Mouse (Mus musculus) right cerebral cortex, postnatal 14 days (tissue): ENCODE results near the gene 4933430I17Rik.

Source experiments
- DNase-seq: peaks from one replicate; pipeline ENCODE4 v3.0.0; 2022

4933430I17Rik gene

DNA sequence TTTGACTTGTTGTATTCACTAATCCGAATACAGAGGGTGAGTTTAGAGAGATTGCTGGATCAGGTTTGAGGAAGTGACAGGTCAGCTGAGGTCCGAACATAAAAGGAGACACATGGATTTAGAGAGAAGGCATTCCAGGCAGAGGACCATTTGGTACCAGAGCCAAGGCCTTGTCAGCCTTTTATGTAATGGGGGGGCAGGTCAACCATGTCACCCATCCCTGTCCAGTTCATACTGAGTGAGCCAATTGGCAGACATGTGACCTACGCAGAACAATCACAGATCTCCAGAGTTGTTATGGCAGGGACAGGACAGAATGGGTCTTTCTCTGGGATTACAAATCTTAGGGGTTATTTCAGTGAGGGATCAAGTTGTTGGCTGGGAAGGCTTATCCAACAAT lies 19.2 kb upstream of the 4933430I17Rik start:
- DNase-seq: no peak

DNA sequence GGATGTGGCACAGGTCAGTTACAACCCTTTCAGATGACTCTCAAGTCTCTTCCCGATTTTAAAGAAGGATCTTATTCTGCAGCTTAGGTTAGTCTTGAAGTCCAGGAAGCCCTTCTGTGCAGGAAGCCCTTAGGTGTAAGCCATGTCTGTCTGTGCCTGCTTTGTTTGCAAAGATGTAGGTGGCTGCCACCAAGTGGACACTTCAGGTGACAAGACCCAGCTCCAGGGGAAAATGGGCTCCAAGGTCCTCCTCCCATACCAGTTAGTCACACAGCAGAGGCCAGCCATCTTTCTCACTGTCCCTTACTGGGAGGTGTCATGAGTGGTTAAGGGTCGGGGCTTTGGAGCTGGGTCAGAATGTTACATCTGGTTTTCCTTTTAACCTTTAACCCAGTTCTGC lies 18.4 kb upstream of the 4933430I17Rik start:
- DNase-seq: no peak

DNA sequence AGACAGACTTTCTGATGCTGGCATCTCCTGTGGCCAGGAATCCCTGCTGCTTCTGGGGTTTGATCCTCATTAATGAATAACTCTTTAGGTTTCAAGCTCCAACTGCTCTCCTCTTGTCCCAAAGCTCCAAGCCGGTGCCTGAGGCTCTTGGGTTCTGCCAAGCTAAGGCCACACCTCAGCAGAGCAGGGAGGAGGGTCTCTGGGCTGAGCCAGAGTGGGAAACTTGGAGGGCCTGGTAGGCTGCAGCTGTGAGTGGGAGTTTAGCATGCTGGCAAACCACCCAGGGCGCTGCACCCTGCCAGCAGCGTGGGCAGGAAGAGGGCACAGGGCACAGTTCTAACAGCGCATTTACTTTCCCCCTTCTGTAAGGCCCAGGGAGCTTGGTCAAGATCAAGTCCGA lies 16.3 kb upstream of the 4933430I17Rik start:
- DNase-seq: no peak

DNA sequence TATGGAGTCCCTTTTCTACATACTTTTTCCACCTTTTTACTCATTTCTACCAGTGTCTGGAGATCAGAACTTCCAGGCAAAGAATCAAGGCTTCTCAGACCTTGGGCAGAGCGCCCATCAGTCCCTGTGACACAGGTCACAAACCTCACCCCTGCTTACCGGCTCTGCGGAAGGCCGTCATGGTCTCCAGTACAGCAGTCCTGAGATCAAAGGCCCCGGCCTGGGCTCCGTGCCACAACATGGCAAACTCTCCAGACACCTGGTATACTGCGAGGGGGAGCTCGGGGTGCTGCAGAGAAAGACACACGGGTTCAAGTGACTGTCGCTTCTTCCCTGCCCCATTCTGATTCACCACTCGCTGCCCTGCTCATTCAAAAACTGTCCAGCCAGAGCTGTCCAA lies 15.2 kb upstream of the 4933430I17Rik start:
- DNase-seq: no peak

DNA sequence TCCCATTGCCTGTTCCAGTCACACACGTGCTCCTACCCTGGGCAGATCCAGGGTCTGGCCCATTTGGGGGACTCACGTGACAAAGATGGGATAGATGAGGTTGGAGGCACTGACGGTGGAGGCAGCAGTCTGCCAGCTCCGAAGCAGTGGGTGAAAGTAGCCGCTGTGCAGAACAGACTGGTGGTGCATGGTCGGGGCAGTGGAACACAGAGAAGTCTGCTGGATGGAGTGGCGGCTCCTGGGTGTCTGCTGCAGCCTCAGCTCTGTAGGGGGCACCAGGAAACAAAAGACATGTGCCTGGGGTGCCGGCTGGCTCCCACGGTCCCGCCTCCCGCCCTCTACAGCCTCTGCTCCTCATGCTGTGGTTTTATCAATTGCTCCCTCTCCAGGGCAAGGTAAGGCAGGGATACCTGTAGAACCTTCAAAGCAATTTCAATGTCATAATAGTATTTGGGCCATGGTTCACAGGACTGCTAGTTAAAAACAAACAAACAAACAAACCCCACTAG lies 11.1 kb upstream of the 4933430I17Rik start:
- no peak for DNase-seq

DNA sequence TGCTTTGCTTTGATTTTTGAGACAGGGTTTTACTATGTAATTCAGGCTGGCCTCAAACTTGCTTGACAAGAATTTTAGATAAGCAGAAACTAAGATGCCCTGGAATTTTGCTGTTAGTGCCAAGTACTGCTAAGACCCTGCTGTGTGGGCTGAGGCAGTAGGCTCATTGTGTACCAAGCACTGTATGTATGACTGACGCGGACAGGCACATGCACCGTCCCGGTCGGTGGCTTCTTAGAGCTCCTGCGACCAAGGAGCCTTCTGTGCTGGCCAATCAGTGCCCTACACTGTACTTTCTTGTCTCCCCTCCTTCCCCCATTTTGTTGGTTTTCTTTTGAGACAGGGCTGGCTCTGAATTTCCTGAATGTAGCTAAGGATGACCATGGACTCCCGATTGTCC lies 10.2 kb upstream of the 4933430I17Rik start:
- DNase-seq: no peak

DNA sequence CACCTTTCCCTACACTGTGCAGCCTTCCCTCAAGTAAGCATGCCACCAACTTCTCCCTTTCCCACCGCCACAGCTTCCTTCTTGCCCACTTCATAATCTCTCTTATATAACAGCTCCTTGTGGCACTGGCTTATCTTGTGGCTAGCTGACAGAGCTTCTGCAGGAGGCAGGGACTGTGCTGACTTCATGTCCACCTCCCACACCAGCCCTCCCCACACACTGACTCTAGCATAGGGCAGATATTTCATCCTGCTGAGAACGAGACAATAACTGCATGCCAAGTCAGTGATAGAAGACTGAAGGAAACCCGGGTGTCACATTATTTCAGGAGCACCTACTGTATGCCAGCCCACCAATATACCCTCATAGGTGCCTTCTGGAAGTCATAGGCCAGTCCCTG lies 9.7 kb upstream of the 4933430I17Rik start:
- no peak for DNase-seq

DNA sequence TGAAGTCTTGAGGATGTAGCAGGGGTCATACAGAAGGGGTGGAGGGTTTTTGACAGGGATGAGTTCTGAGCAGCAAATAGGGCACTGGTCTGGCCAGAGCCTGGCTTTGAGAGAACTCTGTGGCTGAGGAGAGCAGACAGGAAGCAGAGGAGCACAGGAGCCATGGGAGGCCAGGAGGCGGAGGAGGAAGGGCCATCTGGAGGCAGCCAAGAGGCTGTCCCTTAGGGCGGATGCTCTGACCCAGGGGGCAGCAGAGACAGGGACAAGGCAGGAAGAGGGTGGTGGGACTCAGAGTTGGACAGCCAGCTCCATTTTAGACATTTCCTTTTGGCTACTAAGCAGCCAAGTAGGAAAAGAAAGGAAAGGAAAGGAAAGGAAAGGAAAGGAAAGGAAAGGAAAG lies 9.1 kb upstream of the 4933430I17Rik start:
- DNase-seq: no peak

DNA sequence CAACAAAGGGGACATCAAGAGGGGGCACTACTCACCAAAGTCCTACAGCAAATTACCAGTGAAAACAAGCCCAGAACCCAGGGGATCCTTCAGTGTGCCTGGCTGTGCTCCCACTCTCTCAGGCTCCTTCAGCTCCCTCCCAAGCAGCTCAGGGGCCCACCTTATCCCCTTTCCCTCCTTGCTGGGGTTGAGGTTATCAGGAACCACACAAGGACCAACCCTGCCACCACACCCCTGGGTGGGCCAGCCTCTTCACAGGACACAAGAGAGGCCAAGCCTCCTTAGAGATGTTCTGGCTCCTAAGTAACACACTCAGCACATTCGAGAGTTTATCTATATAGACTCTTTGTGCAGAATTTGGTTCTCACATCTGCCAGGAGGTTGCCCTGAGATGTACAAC lies 8.6 kb upstream of the 4933430I17Rik start:
- DNase-seq: no peak

DNA sequence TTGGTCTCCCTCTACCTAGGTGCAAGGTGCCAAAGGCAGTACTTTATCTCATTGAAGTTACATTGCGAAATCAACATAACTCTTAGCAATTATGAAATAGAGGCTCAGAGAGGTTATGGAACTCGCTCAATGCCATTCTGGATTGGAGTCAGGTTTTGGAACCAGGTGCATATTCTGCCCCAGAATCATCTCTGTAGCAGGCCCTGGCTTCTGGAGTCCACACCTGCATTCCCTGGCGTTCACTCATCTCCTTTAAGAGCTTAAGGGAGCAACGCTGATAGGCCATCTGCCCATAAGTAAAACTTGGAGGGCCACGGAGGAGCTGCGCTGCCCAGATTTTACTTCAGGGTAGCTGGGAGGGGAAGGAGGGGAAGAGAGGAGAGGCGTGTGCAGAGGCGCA lies 8.1 kb upstream of the 4933430I17Rik start:
- DNase-seq: no peak

DNA sequence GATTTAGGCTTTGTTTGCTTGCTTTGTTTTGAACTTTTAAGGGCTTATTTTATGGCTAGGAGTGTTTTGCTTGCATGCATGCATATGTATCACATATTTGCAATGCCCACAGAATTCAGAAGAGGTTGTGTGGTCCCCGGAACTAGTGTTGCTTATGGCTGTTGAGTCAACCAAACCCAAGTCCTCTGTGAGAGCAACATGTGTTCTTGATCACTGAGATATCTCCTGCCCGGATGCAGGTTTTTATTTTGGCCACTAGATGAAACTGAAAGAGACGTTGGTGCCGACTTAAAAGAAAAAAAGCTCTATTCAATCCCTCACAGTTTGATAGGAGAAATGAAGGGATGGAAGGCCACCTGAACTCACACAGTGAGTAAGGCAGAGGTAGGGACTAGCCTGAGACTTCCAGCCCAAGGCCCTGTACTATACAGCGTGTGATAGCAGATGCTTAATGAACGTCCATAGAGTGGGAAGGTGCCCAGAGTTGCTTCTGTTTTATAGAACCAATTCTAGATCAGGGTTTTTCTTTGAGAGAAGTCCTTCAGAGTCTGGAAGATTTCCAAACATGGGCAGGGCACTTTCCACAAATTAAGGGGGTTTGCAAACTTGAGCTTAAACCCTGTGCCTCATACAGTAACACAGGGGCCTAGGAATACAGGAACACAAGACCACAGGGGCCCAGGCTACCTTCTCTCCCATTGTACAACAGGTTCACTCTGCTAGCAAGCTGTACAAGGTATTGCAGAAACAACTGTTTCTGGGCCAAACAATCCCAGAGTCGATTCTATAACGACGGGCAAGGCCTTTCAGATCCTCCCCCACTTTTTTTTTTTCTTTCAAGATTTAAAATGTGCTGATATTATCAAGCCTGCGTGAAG lies 7.4 kb upstream of the 4933430I17Rik start:
- no peak for DNase-seq

DNA sequence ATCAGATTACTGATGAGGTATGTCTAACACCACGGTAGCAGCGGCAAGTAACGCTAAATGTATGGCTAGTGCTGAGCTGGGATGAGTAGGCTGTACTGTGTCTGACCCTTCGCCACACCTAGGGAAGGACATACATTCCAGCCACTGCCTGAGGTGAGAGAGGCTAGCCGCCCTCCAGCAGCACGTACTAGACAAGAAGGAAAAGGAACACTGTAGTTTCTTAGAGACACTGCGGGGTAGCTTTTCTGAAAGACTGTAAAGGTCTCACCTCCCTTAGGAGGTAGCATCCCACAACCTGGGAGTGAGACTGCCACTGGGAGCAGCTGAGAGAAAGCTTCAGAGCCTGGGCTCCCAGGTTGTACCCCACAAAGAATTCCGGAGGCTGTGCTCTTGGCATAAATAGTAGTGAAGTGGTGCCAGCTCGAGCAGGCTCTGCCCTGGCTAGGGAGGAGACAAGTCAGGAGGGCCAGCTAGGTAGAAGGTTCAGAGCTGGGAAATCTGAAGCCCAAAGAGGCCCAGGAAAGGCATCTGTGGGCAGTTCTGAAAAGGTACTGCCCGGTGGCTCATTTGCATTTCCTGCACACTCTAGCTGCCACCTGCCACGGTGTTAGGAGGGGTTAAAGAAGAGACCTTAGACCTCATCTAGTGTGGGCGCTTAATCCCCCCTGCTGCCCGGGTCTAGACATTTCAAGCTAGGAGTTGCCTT lies 6.6 kb upstream of the 4933430I17Rik start:
- DNase-seq: no peak

DNA sequence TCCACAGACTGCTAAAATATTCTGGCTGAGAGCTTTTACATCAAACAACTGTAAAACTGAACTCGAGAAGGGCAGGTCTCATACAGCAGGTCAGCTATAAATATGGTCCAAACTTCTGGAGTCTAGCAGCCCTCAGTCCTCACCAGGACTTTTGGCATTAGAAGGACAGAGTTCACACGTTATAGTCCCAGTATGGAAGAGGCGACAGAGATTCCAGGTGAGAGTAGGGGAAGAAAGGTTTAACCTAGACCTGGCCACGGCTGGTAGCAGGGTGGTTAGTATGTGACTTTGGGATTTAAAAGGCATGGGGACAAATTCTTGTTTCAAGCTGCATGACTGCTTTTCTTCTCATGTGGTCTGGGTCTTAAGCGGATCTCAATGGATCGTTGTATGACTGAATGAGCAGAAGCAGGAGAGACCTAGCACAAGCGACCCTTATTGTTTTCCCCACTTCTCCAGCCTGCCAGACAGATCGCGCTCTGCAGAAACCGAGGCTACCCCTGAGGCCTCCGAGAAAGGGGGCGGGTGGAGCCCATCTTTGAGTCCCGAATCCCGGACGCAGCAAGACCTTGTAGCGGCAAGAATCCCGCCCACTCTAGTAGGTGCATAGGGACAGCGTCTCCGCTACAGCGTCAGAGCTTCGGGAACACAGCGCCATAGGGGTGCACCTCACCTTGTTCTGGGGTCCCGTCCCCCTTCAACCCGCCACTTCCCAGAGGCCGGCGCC lies 5.9 kb upstream of the 4933430I17Rik start:
- DNase-seq: no peak

DNA sequence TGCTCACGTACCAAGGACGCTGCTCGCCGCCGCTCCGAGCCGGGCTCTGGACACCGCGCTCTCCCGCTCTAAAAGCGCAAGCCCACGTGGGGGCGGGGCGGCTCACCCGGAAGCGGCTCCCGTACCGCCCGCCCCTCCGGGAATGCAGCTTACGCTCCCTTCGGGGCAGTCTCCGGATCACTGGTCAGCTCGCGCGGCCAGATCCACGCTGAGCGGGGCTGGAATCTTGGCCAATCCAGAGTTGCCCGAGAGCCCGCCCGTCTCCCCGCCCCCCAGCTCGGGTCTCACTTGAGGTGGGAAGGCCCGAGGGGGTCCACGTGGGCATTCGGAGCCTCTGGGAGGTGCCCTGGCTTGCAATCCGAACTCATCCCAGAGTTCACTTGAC lies 5.3 kb upstream of the 4933430I17Rik start, which contains the start of gene Alad:
Gene Alad, minus strand, starts transcription at position 70 of the 385 bp plus-strand sequence.
- peak; percentile 81 for DNase-seq

DNA sequence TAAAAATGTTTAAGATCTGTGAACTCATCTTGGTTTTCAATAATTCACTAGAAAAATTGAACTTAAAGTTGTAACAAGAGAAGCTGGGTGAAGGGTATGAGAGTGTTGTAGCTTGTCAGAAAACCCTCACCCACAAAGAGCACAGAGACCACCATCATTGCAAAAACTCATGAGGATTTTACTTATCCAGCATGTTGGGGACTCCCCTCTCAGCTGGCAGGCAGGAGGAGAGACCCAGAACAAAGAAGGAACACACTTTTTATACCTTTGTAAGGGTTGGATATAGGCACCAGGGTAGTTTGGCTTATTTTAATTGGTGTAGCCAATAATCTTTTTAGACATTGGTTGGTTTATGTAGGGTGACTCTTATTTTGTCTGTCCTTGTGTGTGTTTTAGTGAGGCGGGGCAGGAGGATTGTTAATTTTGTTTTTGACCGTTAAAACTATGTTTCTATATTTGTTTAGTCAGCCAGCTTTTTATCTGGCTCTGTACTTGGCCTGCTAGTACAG lies 4.2 kb upstream of the 4933430I17Rik start:
- DNase-seq: no peak

DNA sequence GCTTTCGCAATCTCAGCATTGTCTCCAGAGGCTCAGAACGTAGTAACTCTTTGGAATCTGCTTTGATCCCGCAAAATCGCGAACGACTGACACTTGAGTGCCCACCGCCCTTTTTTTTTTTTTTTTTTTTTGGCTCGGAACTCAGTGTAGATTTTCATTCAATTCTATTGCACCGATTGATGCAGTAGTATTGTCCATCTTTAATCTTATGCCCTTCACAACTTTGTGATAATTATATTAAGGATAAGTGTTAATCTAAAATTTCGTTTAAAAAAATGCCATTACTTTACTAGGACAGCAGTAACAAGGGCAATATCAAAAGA lies 281 bp downstream of the 4933430I17Rik start:
- no peak for DNase-seq

DNA sequence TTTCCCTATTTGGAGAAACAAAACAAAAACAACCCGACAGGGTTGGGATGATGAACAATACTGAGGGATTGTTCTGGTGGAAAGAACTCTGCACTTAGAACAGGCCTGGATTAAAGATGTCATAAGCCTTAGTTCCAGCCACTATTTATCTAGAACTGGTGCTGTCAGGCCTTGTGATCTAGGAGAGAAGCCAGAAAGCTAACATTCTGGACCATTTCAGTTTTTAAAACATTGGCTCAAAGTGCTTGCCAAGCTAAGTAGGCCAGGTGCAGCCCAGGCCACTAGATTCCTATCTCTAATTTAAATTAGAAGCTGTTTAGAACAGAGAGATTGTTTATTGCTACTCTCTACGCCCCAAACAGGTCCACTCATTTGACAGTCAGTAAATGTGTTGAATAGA lies 1.1 kb downstream of the 4933430I17Rik start:
- DNase-seq: no peak

DNA sequence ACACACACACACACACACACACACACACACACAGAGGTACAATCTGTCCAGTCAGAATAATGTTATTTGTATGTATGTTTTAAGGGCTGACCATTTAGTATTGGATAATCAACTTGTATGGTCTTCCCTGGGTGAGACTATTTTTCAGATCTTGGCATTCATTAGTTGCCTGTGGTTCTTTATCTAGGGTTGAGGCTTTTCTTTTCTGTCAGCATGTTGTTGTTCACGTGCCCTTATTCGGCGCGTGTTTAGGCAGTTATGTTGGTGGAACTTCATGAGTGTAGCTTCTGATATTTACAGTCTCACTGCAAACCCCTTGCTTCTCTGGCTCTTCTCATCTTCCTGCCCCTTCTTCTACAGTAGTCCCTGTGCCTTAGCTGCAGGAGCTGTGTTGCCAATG lies 2.5 kb downstream of the 4933430I17Rik start:
- DNase-seq: no peak

DNA sequence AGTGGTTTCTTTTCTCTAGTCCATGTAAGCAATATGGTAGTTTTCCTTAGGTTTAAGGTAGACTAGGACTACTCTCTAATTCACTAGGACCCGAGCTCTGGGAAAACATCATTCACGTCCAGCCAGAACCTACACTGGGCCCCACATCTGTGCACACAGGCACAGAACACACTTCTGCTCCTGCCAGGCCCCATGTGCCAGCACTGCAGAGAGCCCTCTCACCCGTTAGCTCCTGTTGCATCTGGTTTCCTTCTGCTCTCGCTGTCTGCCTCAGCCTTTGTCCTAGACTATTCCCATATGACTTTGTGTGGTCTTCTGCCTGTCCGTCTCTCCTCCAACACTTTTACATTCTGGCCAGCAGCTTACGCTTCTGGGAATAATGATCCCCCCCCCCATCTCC lies 8.6 kb downstream of the 4933430I17Rik start:
- DNase-seq: no peak

DNA sequence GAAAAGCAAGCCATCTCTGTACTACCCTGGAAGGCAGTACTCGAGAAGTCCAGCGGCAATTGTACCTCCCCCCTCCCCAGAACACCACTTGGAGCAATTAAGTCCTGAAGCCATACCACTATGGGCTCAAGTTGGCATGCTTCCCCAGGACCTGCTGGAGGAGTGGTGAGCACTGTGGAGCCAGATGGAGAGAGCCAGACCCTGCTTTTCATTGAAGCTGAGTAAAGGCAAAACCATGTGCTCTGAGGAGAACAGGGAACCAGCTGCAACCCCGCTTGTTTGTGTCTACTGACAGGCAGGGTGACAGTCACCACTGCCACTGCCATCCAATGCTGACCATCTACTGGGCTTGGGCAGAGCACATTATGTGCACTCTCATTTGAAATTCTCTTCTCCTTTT lies 16.6 kb downstream of the 4933430I17Rik start:
- no peak for DNase-seq

DNA sequence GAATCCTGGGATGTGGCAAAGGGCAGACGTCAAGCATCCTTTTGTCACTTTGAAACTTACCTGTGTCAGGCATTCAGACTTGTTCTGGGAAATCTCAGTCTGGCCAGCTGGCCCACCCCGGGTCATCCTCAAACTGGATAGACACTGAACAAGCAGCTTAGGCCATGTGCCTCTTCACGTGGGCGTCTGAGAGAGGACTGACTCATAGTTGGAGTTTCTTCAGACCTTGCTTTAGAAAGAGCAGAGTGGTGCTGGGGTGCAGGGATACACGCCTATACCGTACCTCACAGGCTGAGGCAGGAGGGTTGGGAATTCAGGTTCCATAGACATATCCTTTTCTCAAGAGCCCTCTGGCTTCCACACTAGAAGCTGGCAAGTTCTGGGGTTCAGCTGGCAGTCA lies 18.6 kb downstream of the 4933430I17Rik start:
- no peak for DNase-seq

DNA sequence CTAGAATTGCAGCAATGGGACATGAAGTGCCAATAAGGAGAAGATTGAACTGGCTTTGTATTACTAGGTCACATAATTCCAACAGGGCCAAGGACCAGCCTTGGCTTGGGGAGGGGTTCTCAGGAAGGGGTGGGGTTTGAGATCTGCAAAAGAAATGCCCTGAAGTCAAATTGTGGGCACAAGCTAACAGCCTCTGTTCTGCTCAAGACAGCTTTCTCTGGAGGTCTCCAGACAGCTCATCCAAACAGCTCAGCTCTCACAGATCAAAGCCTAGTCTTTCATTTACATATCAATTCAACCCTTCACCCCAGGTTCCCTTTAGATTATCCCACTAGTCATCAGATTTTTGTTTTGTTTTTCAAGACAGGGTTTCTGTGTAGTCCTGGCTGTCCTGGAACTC lies 19.6 kb downstream of the 4933430I17Rik start:
- DNase-seq: no peak

DNA sequence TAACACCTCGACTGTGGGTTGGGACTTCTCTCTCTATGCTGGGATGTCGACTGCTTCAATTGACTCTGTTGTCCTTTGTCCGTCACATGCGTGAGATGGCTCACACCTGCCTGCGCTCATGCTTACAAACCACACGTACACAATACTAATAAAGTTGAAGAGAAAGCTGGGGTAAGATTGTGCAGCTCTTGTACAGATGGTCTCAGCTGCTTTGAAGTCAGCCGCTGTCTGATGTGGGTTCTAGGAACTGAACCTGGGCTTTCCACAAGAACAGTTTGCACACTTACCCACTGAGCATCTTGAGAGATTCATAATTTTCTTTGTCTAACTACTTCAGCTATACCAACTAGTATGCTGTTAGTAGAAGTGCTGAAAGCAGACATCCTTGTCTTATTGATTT lies 26.8 kb downstream of the 4933430I17Rik start:
- DNase-seq: no peak
